Mouse (Mus musculus): ENCODE measurements around the gene Enho.

Enho gene

GRCm38 (mm10) chr4:41664533-41664932 lies 24.4 kb upstream of the Enho start:
- no peak for DNase-seq (ENCODE audit: inconsistent age in 2 of 2, low spot score in 1 of 2)

- DNase-seq (ENCODE audit: inconsistent age in 2 of 2, low spot score in 1 of 2): no peak
These were observed 23.5 kb upstream of the Enho start for GRCm38 (mm10) chr4:41663614-41664013.

DNA sequence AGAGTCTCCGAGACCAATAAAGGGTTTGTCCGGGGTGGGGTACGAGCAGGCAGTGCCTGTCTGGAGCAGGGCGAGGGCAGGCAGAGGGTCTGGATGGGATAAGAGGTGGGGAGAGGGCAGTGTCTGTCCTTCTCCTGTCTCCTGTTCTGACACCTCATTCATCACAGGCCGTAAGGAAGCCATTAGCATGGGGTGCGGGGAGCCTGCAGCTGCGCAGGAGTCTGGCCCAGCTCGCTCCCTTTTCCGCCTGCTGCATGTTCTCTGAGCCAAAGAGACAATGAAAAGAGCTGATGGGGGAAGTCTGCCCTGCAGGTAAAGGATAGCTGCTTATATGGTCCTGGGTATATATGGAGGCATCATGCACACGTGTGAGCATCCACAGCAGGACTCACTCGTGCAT lies 22.6 kb upstream of the Enho start:
- DNase-seq (ENCODE audit: inconsistent age in 2 of 2, low spot score in 1 of 2): no peak

DNA sequence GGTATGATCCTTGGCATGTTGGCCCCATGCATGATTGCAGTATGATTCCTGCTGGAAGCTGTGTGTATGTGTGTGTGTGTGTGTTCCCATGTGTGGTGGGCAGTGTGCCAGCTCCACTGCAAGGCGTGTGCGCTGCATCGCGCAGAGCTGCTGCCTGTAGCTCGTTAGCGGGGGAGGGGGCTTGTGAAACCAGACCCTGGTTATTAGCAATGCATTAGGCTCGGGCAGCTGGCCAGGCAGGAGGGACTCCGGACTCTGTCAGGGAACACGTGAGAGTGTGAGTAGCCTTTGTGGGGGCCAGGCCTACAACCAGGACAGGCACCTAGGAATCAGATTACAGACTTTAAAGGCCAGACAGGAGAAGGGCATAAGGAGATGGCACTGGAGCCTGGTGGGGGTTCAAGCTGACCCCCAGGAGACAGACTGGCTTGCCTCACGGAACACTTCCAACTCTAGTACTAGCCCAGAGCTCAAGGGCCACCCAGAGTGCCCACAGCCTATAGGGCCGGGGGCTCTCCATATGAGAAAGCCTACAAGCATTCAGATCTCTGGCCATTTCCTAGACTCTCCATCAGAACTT lies 20.8 kb upstream of the Enho start:
- no peak for DNase-seq (ENCODE audit: inconsistent age in 2 of 2, low spot score in 1 of 2)

DNA sequence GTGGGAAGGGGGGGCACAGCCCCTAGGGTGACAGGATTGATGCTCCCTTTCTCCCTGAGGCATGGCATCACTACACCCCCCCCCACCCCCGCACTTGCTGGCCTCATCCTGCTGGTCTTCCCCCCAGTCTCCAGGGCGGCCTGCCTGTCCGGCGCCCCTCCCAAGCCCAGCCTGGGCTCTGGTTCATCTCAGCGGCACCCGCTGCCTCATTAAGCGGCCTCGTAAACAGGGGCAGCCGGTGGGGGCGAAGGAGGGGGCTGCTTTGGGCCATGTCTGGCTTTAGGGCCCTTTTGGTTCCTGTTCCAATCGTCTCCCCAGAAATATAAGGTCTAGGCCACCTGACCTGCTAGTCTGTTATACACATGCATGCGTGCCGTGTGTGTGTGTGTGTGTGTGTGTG lies 19.4 kb upstream of the Enho start:
- no peak for DNase-seq (ENCODE audit: inconsistent age in 2 of 2, low spot score in 1 of 2)

GRCm38 (mm10) chr4:41658566-41659384 lies 18.7 kb upstream of the Enho start:
- DNase-seq (ENCODE audit: inconsistent age in 2 of 2, low spot score in 1 of 2): peak; percentile 76 to 85

- DNase-seq (ENCODE audit: inconsistent age in 2 of 2, low spot score in 1 of 2): no peak
These were observed 15.4 kb upstream of the Enho start for GRCm38 (mm10) chr4:41655525-41655924.

DNA sequence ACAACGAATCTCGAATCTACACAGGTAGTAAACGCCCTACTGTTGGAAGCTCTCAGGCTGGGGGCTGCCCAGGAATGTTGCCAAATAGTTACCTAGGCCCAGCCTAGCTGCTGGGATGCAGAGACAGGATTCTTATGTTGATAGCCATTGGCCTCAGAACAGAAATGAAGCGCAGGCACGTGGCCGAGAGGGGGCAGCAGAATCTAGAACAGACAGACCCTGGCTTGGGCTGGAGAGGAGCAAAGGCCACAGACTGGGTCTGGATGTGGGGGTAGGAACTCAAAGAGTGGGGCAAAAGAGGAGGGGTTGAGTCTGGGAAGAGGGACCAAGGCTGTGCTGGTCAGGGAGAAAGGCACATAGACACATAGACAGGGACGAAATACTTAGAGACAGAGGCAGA lies 14.1 kb upstream of the Enho start:
- peak; percentile 69 to 88 for DNase-seq (ENCODE audit: inconsistent age in 2 of 2, low spot score in 1 of 2)

DNA sequence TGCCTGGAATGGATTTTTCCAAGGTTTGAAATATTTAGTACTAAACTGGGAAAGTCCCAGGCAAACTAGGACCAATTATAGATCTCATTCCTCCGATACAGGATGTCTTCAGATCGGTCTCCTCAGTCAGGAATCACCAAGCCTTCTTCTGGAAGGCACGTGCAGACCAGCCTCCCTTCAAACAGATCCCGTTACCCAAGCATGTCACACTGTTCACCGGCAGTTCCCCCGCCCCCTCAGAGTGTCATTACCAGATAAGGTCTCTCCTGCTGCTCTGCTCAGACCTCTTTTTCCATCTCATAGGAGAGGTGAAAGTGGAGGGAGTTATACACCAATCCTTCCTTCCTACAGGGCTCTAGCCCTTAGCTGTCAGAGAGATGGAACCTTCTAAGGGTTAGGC lies 13.6 kb upstream of the Enho start:
- no peak for DNase-seq (ENCODE audit: inconsistent age in 2 of 2, low spot score in 1 of 2)

- peak; percentile 53 to 88 for DNase-seq (ENCODE audit: inconsistent age in 2 of 2, low spot score in 1 of 2)
These were observed 13.2 kb upstream of the Enho start for GRCm38 (mm10) chr4:41653296-41653695.

GRCm38 (mm10) chr4:41648627-41649026 lies 8.5 kb upstream of the Enho start:
- DNase-seq (ENCODE audit: inconsistent age in 2 of 2, low spot score in 1 of 2): no peak

DNA sequence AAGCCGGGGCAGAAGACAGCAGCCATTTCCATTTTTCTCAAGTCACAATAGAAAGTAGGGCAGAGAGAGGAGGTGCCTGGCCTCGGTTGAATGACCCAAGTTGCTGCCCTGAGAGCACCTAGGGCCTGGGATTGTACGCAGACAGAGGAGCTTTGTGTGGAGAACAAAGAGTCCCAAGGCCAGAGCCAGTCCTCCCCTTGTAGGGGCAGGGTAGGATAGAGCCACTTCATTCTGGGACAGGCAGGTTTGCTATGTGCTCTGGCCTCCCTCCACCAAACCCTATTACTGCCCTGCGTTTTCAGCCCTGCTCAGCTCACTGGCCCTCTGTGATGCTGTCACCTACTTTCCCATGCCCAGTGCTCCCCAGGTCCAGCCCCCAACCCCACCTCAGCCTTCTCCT lies 8.0 kb upstream of the Enho start:
- DNase-seq (ENCODE audit: inconsistent age in 2 of 2, low spot score in 1 of 2): no peak

GRCm38 (mm10) chr4:41645488-41645887 lies 5.4 kb upstream of the Enho start:
- DNase-seq (ENCODE audit: inconsistent age in 2 of 2, low spot score in 1 of 2): peak in 1 of 2 experiments; percentile 60

DNA sequence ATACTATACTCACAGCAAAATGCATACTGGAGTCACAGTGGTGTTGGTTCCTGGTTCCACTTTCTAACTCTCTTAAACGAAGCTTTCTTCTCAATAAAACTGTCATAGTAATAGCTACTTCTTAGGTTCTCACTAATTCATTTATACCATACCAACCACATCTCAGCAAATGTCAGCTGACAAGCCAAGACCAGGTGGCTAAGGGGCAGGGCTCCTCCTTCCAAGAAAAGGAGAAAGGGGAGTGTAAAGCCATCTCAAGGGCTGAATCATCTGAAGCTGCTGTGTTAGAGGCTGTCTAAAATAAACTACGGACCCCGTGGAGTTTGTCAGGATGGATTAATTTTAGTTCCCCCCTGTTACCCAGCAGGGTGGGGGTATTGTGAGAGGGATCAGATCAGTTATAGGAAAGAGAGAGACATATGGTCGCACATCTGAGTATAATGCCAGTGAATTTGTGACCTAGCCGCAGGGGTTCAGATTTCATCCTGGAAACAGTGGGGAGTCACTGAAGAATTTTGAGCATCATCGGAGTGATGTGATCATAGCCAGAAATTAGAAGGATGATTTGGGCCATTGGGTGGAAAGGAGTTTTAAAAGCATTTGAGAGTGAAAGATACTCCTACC lies 1.2 kb upstream of the Enho start:
- no peak for DNase-seq (ENCODE audit: inconsistent age in 2 of 2, low spot score in 1 of 2)

GRCm38 (mm10) chr4:41639214-41639841 lies 796 bp downstream of the Enho start:
- DNase-seq (ENCODE audit: inconsistent age in 2 of 2, low spot score in 1 of 2): no peak

- no peak for DNase-seq (ENCODE audit: inconsistent age in 2 of 2, low spot score in 1 of 2)
These were observed 1.3 kb downstream of the Enho start for GRCm38 (mm10) chr4:41638828-41639213.

DNA sequence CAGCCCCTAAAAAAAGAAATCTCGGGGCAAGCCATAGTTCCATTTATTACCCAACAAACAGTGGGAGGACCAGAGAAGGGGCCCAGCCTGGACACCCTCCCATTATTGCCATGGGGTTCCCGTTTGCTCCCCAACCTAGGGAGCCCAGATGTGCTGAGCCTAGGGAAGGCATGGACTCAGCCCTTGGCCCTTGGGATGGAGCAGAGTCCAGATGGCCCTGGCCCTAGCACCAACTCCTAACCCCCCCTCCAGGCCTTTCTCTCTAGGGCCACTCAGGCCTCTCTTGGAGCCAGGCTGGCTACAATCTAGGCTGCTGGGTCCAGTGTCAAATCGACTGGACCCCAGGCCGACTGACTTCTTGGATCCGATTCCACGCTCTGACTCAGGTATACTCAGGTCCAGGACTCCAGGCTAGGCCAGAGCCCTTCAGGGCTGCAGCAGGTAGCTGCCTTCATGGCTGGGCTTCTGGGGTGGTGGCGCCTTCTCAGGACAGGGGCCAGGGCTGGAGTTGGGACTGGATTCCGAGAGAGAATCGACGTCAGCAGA lies 1.9 kb downstream of the Enho start:
- DNase-seq (ENCODE audit: inconsistent age in 2 of 2, low spot score in 1 of 2): no peak

GRCm38 (mm10) chr4:41636882-41637635 lies 3.1 kb downstream of the Enho start:
- peak in 1 of 2 experiments; percentile 52 for DNase-seq (ENCODE audit: inconsistent age in 2 of 2, low spot score in 1 of 2)

- DNase-seq (ENCODE audit: inconsistent age in 2 of 2, low spot score in 1 of 2): peak in 1 of 2 experiments; percentile 68
These were observed 3.8 kb downstream of the Enho start for GRCm38 (mm10) chr4:41636366-41636765.

- peak in 1 of 2 experiments; percentile 42 for DNase-seq (ENCODE audit: inconsistent age in 2 of 2, low spot score in 1 of 2)
These were observed 4.2 kb downstream of the Enho start for GRCm38 (mm10) chr4:41635906-41636305.

DNA sequence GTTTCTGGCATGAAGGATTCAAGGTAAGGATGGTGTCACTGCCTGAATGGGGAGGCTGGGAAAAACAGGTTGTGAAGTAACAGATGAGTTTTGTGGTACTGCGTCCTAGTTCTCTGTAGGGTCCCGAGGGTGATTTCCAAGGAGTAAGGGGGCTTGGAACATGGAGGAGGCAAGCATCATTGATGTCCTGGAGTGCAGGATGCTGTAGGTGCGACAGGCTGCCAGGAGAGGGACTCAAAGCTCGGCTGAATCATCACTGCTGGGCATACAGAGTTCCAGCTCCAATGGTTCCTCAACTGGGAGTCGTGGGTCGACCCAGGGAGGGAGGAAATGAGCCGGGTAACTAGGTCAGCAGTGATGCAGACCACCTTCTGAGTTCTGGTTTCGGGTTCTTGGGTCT lies 4.9 kb downstream of the Enho start:
- no peak for DNase-seq (ENCODE audit: inconsistent age in 2 of 2, low spot score in 1 of 2)

Measured in adrenal gland, adult (tissue).